Mouse (Mus musculus) CH12.LX (cell line): ENCODE measurements around the gene Pla2g2e. TPM values are rescaled to one million over a fixed set of nuclear protein-coding genes. Genes with fewer than 3 reads are reported as not detected.

ENCODE experiments used
- DNase-seq: peaks from one replicate; pipeline ENCODE4 v3.0.0-alpha.2; 2013; ENCODE audit errors: extremely low read depth
- H3K27ac ChIP-seq: 2 replicates; pipeline ENCODE4 v1.5.1; 2012; ENCODE audit warnings: low read depth, mild to moderate bottlenecking, control low read depth, moderate library complexity; ENCODE audit not compliant: insufficient read depth
- H3K27me3 ChIP-seq: replicated peaks from 2 replicates; pipeline ENCODE3; 2012; ENCODE audit warnings: inconsistent platforms
- H3K36me3 ChIP-seq, 2 experiments: replicated peaks in 1 of 2; 2 replicates each; pipeline versions ENCODE3 to v1.6.1; 2012; ENCODE audit warnings: inconsistent platforms in 1 of 2, low read length in 1 of 2, mild to moderate bottlenecking in 1 of 2, mixed read lengths in 1 of 2, moderate library complexity in 1 of 2; ENCODE audit not compliant: control insufficient read depth in 1 of 2, insufficient read depth in 1 of 2
- H3K4me1 ChIP-seq, 2 experiments: 2 replicates each; pipeline ENCODE4 v1.6.1; 2012; ENCODE audit warnings: inconsistent platforms in 1 of 2, moderate library complexity in 1 of 2; ENCODE audit not compliant: insufficient read depth in 2 of 2, control insufficient read depth in 1 of 2
- H3K4me2 ChIP-seq: 2 replicates; pipeline ENCODE4 v1.6.1; 2012; ENCODE audit warnings: low read depth, mild to moderate bottlenecking, control low read depth; ENCODE audit not compliant: poor library complexity, insufficient read depth, severe bottlenecking
- H3K4me3 ChIP-seq, 3 experiments: fragments of 150-350 bp in 1 of 3; sonication (generic) in 1 of 3; replicated peaks in 1 of 3; 2 replicates each; pipeline versions ENCODE3 to v1.5.1; 2011 to 2012; ENCODE audit warnings: low read depth in 2 of 3, low read length in 2 of 3, mild to moderate bottlenecking in 2 of 3, moderate library complexity in 2 of 3, control low read depth in 1 of 3, improper control_type of control experiment in 1 of 3, inconsistent platforms in 1 of 3, mixed read lengths in 1 of 3; ENCODE audit not compliant: poor library complexity in 1 of 3
- H3K79me2 ChIP-seq: replicated peaks from 2 replicates; pipeline ENCODE4 v1.6.1; 2012; ENCODE audit warnings: mild to moderate bottlenecking, moderate library complexity; ENCODE audit not compliant: control insufficient read depth, poor library complexity, insufficient read depth, severe bottlenecking; ENCODE audit errors: extremely low read depth
- H3K9ac ChIP-seq: 2 replicates; pipeline ENCODE4 v1.6.1; 2012; ENCODE audit warnings: low read depth, mild to moderate bottlenecking, control low read depth, moderate library complexity; ENCODE audit not compliant: insufficient read depth
- H3K9me3 ChIP-seq: replicated peaks from 2 replicates; pipeline ENCODE3; 2012; ENCODE audit warnings: low read length, inconsistent platforms, mixed read lengths
- BHLHE40 ChIP-seq: IDR thresholded peaks from 2 replicates; pipeline ENCODE4 v1.6.1; 2011; ENCODE audit warnings: mild to moderate bottlenecking, low read depth, low read length, improper control_type of control experiment
- CHD1 ChIP-seq: IDR thresholded peaks from 2 replicates; pipeline ENCODE4 v1.6.1; 2012; ENCODE audit warnings: low read depth, low read length, improper control_type of control experiment, inconsistent platforms
- CTCF ChIP-seq, 2 experiments: IDR thresholded peaks in 1 of 2; conservative IDR thresholded peaks in 1 of 2; 2 replicates each; pipeline ENCODE4 v1.5.1; 2011 to 2012; ENCODE audit warnings: low read depth in 2 of 2, low read length in 2 of 2, improper control_type of control experiment in 1 of 2, inconsistent platforms in 1 of 2, mild to moderate bottlenecking in 1 of 2, moderate library complexity in 1 of 2
- E2F4 ChIP-seq: IDR thresholded peaks from 2 replicates; pipeline ENCODE4 v1.6.1; 2011; ENCODE audit warnings: low read depth, low read length, improper control_type of control experiment; ENCODE audit not compliant: insufficient replicate concordance
- ETS1 ChIP-seq: conservative IDR thresholded peaks from 2 replicates; pipeline ENCODE4 v1.6.1; 2012; ENCODE audit warnings: low read depth, mild to moderate bottlenecking, inconsistent platforms, low read length, improper control_type of control experiment, moderate library complexity
- HCFC1 ChIP-seq: IDR thresholded peaks from 2 replicates; pipeline ENCODE4 v1.6.1; 2012; ENCODE audit warnings: low read depth, mild to moderate bottlenecking, inconsistent platforms, low read length, improper control_type of control experiment
- IRF4 ChIP-seq: IDR thresholded peaks from 2 replicates; pipeline ENCODE4 v1.6.1; 2014; ENCODE audit warnings: low read depth, mild to moderate bottlenecking, inconsistent platforms, low read length, improper control_type of control experiment
- JUN ChIP-seq: IDR thresholded peaks from 2 replicates; pipeline ENCODE4 v1.6.1; 2011; ENCODE audit warnings: low read depth, mild to moderate bottlenecking, low read length, improper control_type of control experiment, moderate library complexity; ENCODE audit not compliant: insufficient read depth
- JUND ChIP-seq: conservative IDR thresholded peaks from 2 replicates; pipeline ENCODE4 v1.6.1; 2011; ENCODE audit warnings: low read depth, low read length, improper control_type of control experiment
- KAT2A ChIP-seq: IDR thresholded peaks from 2 replicates; pipeline ENCODE4 v1.6.1; 2012; ENCODE audit warnings: low read length, improper control_type of control experiment, inconsistent platforms; ENCODE audit not compliant: insufficient replicate concordance
- MAFK ChIP-seq: IDR thresholded peaks from 2 replicates; pipeline ENCODE4 v1.6.1; 2011; ENCODE audit warnings: low read length, improper control_type of control experiment; ENCODE audit not compliant: insufficient replicate concordance
- MAZ ChIP-seq: IDR thresholded peaks from 2 replicates; pipeline ENCODE4 v1.6.1; 2012; ENCODE audit warnings: low read depth, mild to moderate bottlenecking, inconsistent platforms, low read length, improper control_type of control experiment, moderate library complexity
- MXI1 ChIP-seq: IDR thresholded peaks from 2 replicates; pipeline ENCODE4 v1.6.1; 2011; ENCODE audit warnings: mild to moderate bottlenecking, low read depth, low read length, improper control_type of control experiment
- MYC ChIP-seq: IDR thresholded peaks from 2 replicates; pipeline ENCODE4 v1.6.1; 2011; ENCODE audit warnings: low read depth, mild to moderate bottlenecking, improper control_type of control experiment, low read length
- NELFE ChIP-seq: IDR thresholded peaks from 2 replicates; pipeline ENCODE4 v1.6.1; 2011; ENCODE audit warnings: low read depth, low read length, improper control_type of control experiment
- PAX5 ChIP-seq: IDR thresholded peaks from 2 replicates; pipeline ENCODE4 v1.6.1; 2012; ENCODE audit warnings: low read length, inconsistent platforms, mixed read lengths
- RAD21 ChIP-seq: IDR thresholded peaks from 2 replicates; pipeline ENCODE4 v1.6.1; 2011; ENCODE audit warnings: low read depth, mild to moderate bottlenecking, low read length, improper control_type of control experiment, moderate library complexity
- RCOR1 ChIP-seq: conservative IDR thresholded peaks from 2 replicates; pipeline ENCODE4 v1.6.1; 2012; ENCODE audit warnings: low read depth, mild to moderate bottlenecking, inconsistent platforms, low read length, improper control_type of control experiment
- SIN3A ChIP-seq: IDR thresholded peaks from 2 replicates; pipeline ENCODE4 v1.6.1; 2012; ENCODE audit warnings: low read length, improper control_type of control experiment, inconsistent platforms
- SMC3 ChIP-seq: IDR thresholded peaks from 2 replicates; pipeline ENCODE4 v1.6.1; 2011; ENCODE audit warnings: low read depth, low read length, improper control_type of control experiment
- TCF12 ChIP-seq: IDR thresholded peaks from 2 replicates; pipeline ENCODE4 v1.6.1; 2014; ENCODE audit warnings: low read depth, mild to moderate bottlenecking, inconsistent platforms, low read length, improper control_type of control experiment
- USF1 ChIP-seq: IDR thresholded peaks from 2 replicates; pipeline ENCODE4 v1.6.1; 2014; ENCODE audit warnings: low read depth, mild to moderate bottlenecking, inconsistent platforms, low read length, improper control_type of control experiment
- ZC3H11A ChIP-seq: IDR thresholded peaks from 2 replicates; pipeline ENCODE4 v1.6.1; 2012; ENCODE audit warnings: low read depth, mild to moderate bottlenecking, inconsistent platforms, low read length, improper control_type of control experiment
- ZMIZ1 ChIP-seq: IDR thresholded peaks from 2 replicates; pipeline ENCODE4 v1.6.1; 2012; ENCODE audit warnings: low read depth, mild to moderate bottlenecking, inconsistent platforms, low read length, improper control_type of control experiment
- dilution Hi-C: fragments of 300-500 bp; cut with MboI; formaldehyde crosslinking; loops from 2 replicates; pipeline ENCODE4 v1.14.3; 2020; ENCODE audit warnings: low sequenced_read_pairs; ENCODE audit not compliant: extremely low pct_unique_long_range_greater_than_20kb, extremely low pct_ligation_motif_present
- in situ Hi-C: fragments of 300-500 bp; cut with MboI; formaldehyde crosslinking; loops from 3 replicates; pipeline ENCODE4 v1.14.3; 2019; ENCODE audit warnings: low sequenced_read_pairs, low pct_ligation_motif_present, low pct_unique_long_range_greater_than_20kb, mixed read lengths
- polyA plus RNA-seq: library from polyadenylated mRNA; unstranded; fragments of >175 nt; gene quantifications from 2 replicates; pipeline ENCODE4 v1.2.1, GENCODE M21; 2012; ENCODE audit warnings: low read depth; ENCODE audit not compliant: insufficient read length
- total RNA-seq, 2 experiments: library from RNA; depleted of rRNA; stranded (reverse); fragments of 300-350 nt in 1 of 2; fragments of >200 nt in 1 of 2; gene quantifications; 2 replicates each; pipeline ENCODE4 v1.2.3; 2012 to 2014

The Pla2g2e gene
- total and polyA plus RNA-seq, 3 experiments = 0.30 TPM; not detected in 2

GRCm38 (mm10) chr4:138913797-138914196 lies 36.1 kb downstream of the Pla2g2e start, which contains the start of gene Otud3 (continued):
- TF ChIP-seq NELFE = peak; percentile 74
- TF ChIP-seq IRF4 = 0 out of 2 replicates have a peak, but pooled peaks have one; percentile 40
- TF ChIP-seq ZMIZ1 = no peak
- no peak for TF ChIP-seq CHD1
- no peak for TF ChIP-seq ZC3H11A
- TF ChIP-seq RCOR1 = no peak

- Histone ChIP-seq H3K4me1 (peaks cover 5 to 23% of the 10 kb centered on the region in 2 experiments; a peak in 3 of 4 replicates), H3K27ac (no peak overlapping the region), H3K4me3 (no peak overlapping the region), H3K36me3 (no peaks in the 10 kb centered on the region), H3K79me2 (no peaks in the 10 kb centered on the region), H3K27me3 (peaks cover 13% of the 10 kb centered on the region), H3K4me2 (no peak overlapping the region), H3K9ac (no peak overlapping the region), H3K9me3 (peaks cover 7% of the 10 kb centered on the region)
- TF ChIP-seq BHLHE40 (no peak), CTCF (conservative IDR thresholded peaks at IDR 0.05 in 1 of 2, IDR thresholded peaks at IDR 0.05 in 1 of 2; ENCODE audit: low read depth in 2 of 2, low read length in 2 of 2) (peak; percentile 13 to 22; a peak in 1 of 4 replicates)
- DNase-seq = no peak
- in situ Hi-C loops (no loop called here), dilution Hi-C loops (no loop called here)
Measured at GRCm38 (mm10) chr4:138917282-138917681, 39.5 kb downstream of the Pla2g2e start.

- dilution Hi-C loops = no loop called here
- Histone ChIP-seq H3K79me2 (no peaks in the 10 kb centered on the region), H3K9ac (no peak overlapping the region), H3K36me3 (no peaks in the 10 kb centered on the region), H3K27ac (no peak overlapping the region), H3K4me2 (0 out of 2 replicates have a peak overlapping the region, but pooled peaks have one; percentile 8), H3K27me3 (peaks cover 13% of the 10 kb centered on the region), H3K9me3 (peaks cover 7% of the 10 kb centered on the region), H3K4me3 (no peak overlapping the region), H3K4me1 (peaks cover 3 to 10% of the 10 kb centered on the region in 2 experiments; a peak in 3 of 4 replicates)
- TF ChIP-seq MAZ (no peak), NELFE (no peak), MYC (no peak), ZC3H11A (no peak), MXI1 (no peak), TCF12 (no peak), ETS1 (no peak), HCFC1 (no peak), IRF4 (peak; percentile 65; the same call in 1 of the 2 replicates), RAD21 (no peak), CTCF (conservative IDR thresholded peaks at IDR 0.05 in 1 of 2, IDR thresholded peaks at IDR 0.05 in 1 of 2; ENCODE audit: low read depth in 2 of 2, low read length in 2 of 2) (0 out of 4 replicates have a peak, but pooled peaks of 1 of the 2 experiments have one; percentile 3), BHLHE40 (no peak), JUND (no peak), JUN (no peak), USF1 (no peak), SIN3A (0 out of 2 replicates have a peak, but pooled peaks have one; percentile 1), KAT2A (no peak), PAX5 (no peak), MAFK (no peak), E2F4 (no peak), RCOR1 (no peak), SMC3 (no peak), CHD1 (no peak)
- in situ Hi-C loops = loop anchor here (10.0 kb wide), 1 partner anchor 153 kb away; the partner anchor contains the start of gene Htr6
- DNase-seq = no peak
Measured at GRCm38 (mm10) chr4:138921254-138922130, 43.8 kb downstream of the Pla2g2e start.
